Mouse (Mus musculus) adrenal gland, postnatal 25 days (tissue): ENCODE measurements at regions not wholly inside any gene's neighbourhood (a gene's known extent, or its start where the extent isn't known, plus 50 kb on each side); places are given as distances from the start of the nearest gene placed in this dataset.
A peak's percentile ranks its signal among the peaks of the same experiment; 100 is the strongest.

ENCODE experiments used
- DNase-seq: peaks from one replicate; pipeline ENCODE4 v3.0.0; 2021; ENCODE audit warnings: mixed read lengths

DNA sequence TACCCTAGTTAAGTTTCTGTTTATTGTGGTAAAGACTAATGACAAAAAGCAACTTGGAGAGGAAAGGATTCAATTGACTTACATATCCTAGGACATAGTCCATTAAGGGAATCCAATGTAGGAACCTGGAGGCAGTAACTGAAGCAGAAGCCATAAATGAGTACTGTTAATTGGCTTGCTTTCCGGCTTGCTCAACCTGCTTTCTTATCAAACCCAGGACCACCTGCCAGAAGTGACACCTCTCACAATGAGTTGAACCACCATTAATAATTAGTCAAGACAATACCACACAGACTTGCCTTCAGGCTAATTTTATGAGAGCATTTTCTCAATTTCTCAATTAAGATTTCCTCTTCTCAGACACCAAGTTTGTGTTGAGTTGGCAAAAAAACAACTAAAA lies 148.8 kb downstream of the Ccser2 start:
- no peak for DNase-seq

DNA sequence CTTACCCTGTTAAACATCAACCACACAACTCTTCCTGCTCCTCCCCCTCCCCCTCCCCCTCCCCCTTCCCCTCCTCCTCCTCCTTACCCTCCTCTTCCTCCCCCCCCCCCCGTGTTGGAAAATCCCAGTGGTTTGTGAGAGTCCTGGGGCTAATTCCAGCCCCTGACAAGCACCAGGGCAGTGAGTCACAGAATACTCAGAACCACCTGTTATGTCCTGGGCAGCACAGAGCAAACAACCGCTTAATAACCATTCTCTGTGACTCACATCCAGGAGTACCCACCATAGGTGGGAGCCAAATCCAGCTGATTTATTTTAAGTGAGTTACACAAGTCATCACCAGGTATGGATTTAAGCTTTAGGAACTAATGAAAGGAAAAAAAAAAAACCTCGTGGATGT lies 166.2 kb downstream of the Ccser2 start:
- no peak for DNase-seq

DNA sequence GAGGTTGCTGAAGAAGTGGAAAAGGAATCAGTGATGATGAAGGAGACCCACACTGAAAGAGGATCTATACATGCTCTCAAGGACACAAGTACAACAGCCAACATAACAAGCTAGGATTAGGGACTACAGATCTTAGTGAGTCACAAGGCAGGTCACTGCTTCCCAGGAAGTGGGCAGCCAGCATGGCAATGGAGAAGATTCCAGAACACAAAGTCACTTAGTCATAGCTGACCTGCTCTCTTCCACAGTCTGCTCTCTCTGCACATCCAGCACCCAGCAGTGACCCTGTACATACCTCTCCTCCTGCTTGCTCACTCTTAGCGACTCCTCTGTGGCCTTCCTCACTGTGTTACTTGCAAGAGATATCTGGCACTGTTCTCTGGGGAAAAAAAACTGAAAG lies 168.8 kb downstream of the Ccser2 start:
- no peak for DNase-seq

DNA sequence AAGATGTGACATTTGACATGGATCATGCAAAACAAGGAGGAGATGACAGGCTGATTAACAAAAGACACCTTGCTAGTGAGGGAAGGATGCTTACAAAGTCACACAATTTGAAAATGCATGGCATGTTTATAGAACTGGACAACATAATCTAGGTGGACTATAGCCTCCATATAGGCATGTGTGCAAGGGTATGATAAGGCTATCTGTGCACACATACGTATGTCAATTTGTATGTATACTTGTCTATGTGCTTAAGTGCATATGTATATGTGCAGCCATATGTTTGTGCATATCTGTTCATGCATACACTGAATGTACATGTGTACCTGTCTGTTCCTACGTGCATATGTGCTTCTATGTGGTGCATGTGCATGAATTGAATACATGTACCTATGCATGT lies 186.7 kb downstream of the Ccser2 start:
- DNase-seq = no peak

DNA sequence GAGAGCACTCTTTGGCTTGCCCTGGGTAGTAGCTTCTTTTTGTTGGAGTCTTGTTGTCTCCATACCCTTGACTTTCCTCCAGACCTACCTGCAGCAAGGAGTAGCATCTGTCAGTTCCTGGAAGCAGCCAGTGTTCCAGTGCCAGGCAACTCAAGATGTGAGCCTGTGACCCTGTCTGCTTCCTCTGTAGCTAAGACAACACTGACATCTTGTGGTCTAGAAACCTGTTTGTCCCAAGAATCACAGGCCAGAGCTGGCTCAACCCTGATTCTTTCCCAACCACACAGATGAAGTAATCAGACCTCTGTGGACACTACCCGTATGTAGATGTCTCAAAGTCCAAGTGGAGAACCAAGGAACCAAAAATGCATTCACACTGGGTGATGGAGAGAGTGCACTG lies 189.6 kb downstream of the Ccser2 start:
- DNase-seq = no peak

DNA sequence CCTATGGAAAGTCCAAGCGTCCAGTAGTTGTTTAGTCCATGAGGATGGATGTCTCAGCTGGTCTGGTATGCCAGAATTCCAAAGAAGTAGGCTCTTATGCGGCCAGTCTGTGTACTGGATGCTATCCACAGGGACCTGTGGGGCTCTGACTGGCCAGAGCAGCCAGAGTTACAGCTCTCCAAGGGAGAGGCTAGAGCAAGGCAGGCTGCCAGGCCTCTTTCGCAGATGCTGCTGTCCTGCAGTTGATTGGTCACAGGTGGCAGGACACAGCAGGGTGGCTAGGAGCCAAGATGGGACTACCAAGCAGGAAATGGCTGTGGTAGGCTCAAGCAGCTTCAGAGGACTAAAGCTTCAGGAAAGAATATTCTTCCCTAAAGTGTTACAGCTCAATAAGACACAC lies 194.2 kb downstream of the Ccser2 start:
- DNase-seq = no peak

DNA sequence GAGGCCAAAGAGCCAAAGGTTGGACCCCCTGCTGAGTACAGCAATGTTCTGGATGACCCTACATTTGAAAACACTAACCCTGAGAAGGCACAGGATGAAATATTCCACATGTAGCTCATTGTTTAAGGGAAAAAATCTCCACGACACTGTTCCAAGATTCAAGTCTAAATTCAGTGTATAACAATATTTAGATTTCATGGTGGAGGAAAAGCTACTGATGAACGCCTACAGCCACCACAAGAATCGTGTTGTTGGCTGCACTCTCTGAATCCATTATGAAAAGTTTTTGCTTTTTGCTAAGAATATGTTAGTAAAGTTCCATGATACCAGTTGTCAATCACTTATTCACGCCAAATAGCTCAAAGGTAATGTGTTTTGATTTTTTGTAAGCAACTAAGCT lies 204.2 kb downstream of the Ccser2 start:
- DNase-seq = no peak

DNA sequence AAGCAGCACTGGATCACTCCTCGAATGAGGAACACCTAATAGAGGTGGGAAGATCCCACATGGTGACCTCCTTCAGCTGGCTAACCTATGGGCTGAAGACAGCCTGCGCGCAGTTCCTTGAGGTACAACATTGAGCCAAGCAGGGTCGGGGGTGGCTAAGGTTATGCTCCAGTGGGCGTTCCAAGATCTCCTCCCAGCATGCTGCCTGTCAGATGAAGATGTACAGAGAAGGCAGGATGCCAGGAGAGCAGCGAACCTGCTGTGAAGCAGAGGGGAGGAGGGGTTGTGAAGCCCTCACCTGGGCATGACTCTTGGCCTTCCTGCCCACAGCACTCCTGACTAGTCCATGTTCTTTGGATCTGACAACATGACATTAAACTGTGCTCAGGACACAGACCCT lies 212.5 kb downstream of the Ccser2 start:
- DNase-seq = no peak

DNA sequence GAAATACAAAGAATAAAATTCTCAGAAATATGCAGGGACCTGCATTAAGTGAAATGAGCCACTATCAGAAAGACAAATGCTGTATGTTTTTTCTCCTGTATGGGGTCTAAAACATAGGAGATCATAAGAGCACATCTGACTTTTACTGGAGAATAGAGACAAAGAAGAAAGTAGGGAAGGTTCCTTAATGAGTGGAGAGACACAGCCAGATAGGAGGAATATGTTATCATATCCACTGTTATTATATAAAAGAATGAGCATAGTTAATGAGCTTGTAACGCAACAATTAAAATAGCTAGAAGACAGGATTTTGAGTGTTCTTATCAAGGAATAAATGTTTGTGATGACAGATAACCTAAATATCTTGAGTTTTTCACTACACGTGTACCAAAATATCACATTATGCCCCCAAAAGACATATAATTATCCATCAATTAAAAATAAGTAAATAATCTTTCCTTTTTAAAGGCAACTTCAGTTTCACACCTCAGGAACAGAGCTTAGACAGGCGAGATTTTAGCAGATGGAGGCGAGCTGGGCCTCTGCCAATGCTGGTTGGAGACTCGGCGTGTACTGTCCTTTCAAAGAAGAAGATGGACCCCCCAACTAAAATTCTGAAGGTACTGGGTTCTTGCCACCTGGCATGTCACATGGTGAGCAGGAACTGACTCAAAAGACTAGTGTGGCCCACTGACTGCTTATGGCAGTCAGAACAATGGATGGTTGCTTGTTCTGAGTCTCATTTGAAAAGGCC lies 220.3 kb downstream of the Ccser2 start:
- no peak for DNase-seq

DNA sequence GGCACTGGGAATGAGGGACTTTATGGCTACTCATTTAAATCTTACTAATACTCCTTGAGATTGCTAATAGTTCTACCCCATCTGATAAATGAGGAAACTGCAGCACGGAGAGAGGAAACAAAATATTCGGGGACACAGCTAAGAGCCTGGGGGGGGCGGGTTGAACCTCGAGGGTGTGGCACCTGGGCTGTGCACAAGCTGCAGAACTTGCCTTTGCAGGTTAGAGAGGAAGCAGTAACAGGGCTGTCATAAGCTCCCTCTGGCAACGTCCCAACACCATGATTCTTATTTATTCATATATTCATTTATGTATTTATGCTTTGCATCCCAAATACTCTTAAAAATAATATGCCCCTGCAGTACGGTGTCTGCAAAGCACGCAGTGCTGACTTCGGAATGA lies 237.5 kb downstream of the Ccser2 start:
- no peak for DNase-seq

DNA sequence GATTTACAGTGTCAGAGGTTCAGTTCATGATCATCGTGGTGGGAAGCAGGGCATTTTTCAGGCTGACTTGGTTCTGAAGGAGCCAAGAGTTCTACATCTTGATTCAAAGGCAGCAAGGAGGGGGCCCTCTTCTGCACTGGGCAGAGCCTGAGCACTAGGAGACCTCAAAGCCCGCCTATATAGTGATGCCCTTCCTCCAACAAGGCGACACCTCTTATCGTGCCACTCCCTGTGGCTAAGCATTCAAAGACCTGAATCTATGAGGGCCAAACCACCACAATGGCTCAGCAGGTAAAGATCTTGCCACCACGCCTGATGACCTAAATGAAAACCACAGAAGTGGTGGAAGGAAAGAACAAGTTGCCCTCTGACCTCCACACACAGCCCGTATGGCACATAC lies 242.5 kb downstream of the Ccser2 start:
- no peak for DNase-seq

DNA sequence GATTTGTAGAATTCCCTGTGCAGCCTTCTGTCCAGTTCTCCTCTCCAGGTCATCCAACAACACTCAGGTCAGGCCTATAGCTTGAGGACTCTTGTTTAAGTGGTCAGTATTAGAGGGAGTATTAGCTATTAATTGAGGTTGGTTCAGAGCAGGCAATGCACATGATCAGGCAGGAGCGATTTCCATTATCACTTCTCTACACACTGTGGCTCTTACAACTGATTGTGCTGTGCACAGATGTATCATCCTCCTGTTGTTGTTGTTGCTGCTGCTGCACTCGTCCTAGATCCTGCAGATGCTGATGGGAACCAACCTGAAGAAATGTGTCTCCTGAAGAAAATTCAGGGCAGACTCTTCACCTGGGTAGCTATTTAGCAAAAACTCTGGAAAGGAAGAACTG lies 252.9 kb downstream of the Ccser2 start:
- no peak for DNase-seq

DNA sequence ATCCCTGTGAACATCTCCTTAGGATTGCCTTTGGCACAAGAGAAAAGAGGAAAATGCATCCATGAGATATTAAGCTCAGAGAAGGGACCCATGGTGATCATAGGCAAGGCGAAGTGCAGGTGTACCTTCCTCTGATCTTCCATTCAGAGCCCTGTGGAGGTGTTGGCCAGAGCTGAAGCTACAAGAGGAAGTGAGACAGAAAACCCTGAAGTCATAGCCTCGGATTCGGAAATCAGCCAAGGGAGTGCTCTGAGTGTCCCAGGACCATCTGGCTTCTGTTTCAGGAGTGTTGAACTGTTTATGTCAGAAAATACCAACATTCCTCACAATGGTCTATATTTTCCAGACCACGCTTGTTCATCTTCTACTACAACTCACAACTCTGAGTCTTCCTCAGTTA lies 271.6 kb downstream of the Ccser2 start:
- DNase-seq = no peak

DNA sequence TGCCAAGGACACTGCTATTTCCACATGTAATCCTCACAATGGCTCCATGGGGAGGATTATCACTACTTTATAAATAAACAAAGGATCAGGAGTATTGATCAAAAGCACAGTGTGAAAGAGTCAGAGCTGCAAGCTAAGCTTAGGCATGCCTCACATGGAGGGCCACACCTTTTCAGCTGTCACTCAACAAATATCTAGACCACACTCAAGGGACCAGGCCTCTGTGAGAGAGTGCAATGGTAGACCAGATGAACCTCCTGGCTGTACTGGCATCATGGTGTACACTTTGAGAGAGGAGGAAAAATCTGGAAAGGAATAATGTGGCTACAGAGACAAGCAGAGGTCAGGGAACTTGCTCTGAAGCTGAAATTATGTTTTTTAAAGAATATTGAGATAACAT lies 276.6 kb downstream of the Ccser2 start:
- DNase-seq = no peak

DNA sequence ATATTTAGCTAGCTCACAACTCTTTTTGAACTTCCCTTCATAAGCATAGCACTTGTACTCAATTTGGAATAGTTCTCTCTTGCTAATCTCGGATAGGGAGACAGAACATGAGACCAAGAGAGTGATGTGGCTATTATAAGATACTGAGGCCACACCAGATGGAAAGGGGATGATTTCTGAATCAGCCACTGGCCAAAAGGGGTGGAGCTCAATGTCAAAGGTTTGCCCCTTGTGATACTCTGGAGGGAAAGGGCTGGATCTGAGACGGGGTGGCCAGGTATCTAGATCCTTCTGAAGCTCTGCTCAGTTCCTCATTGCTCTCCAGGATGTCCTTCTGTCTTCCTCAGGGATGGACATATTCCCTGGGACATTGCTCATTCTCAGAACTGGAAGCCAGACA lies 277.6 kb downstream of the Ccser2 start:
- no peak for DNase-seq

DNA sequence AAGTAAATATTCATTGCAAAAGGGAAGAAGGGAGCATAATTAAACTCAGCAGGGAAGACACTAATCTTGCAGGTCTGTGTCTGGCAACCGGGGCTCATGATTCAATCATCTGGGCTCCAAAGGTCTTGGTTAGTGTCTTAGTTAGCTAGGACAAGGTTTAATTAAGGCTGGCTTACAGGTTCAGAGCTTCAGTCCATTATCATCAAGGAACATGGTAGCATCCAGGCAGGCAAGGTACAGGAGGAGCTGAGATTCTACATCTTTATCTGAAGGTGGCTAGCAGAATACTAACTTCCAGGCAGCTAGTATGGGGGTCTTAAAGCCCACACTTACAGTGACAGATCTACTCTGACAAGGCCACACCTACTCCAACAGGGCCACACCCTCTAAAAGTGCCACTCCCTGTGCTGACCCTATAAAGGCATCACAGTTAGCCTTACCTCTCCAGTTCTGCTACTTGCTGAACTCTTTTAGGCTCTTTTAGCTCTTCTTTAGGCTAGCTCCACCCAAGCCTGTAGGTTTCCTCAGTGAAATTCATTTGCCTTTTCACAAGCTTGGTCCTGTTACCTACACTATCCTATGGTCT lies 309.8 kb downstream of the Ccser2 start:
- no peak for DNase-seq

DNA sequence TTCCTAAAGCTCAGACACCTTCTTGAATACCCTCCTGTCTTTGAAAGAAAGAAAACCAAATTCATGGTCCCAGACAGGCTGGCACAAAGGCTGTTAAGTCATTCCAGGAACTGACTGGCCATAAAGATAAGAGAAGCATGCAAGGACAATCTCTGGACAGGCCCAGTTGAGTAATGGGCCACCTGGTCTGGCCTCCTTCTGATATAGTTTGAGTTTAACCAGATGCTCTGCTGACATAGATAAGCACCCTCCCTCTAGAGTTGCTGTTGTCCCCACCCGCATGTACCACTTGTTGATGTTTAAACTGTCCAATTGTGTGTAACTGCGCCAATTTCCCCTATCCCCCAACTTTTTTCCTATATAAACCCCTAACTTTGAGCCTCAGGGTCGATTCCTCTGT lies 310.4 kb downstream of the Ccser2 start:
- no peak for DNase-seq

DNA sequence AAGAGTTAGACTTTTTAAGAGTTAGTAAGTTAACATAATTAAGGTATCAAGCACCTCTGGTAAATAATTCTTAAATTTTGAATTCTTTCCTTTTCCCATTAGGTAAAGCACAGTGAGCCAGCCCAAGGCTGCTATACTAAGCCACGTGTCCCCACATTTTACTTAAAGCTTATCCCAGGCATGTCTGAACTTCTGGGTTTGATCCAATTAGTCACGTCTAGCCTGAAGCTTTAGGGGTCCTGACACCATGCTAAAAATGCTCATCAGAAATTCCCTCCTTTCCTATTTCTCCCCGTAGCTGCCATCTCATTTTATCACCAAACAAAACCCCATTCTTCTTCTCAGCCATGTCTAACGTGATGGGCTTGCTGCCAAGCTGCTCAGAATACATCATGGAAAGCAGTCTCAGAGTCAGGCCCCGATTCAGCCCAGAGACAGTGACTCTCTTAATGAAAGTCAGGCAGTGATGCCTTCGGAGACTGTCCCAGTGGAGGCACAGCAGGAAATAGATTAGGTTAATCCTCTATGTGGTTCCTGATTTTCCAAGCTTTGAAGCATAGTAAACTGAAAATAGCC lies 315.5 kb downstream of the Ccser2 start:
- peak; percentile 1 for DNase-seq

DNA sequence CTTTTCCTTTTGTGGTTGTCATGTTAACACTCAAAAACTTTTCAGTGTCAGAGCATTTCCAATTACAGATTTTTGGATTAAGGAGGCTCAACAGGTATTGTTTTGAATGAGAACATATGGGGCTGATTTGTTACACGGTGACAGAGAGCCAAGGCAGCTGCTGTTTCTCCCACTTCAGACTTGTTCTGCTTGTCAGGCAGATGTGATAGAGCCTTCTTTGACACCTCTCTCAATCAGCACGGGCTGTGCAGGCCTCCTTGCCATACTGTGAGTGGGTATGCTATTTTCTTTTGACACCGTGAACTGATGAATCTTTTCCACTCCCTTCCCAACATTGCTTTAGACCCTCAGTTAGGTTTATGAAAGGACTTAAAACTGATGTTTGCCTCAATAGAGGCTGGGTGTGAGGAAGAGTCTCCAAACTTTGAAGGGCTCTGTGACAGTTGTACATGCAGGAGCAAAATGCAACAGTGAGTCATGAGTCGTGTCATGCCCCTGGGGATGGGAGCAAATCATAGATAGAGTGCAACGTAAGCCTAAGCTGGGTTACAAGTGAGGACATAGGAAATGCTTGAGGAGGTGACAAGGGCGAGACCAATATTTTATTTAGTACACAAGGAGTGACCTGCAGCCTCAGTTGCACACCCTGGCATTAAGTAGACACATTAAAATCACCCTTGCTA lies 317.4 kb downstream of the Ccser2 start:
- DNase-seq = no peak

DNA sequence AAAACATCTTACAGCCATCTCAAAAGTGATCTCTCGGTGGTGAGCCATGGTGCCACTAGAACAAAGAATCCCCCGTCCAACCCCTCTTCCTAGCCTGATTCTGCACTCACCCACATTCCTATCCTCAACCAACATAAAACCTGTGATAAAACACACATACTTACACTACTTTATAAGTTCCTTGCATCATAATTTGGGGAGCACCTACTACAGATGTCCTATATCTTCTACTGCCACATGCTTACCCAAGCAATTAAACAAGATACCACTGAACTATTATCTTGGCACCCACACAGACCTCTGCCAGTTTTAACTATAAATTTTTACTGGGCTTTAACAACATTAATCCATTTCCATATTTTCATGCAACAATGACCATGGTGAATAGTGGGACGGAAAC lies 321.9 kb downstream of the Ccser2 start:
- DNase-seq = no peak

DNA sequence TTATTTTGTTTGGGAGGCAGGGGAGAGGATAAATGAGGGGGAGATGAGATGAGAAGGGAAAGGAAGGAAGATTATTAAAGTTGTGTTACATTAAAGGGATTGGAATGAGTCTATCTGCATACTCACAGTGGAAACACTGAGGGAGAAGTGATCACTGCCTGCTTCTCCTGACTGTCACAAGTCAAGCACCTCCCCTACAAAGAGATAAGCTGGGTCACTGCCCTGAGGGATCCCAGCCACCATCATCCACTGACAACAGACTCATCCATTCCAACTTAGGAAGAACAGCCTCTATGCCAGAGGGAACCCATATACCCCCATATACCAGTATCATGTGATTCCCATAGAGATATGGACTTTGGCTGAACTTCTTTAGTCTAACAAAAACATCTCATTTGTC lies 322.3 kb downstream of the Ccser2 start:
- DNase-seq = no peak

DNA sequence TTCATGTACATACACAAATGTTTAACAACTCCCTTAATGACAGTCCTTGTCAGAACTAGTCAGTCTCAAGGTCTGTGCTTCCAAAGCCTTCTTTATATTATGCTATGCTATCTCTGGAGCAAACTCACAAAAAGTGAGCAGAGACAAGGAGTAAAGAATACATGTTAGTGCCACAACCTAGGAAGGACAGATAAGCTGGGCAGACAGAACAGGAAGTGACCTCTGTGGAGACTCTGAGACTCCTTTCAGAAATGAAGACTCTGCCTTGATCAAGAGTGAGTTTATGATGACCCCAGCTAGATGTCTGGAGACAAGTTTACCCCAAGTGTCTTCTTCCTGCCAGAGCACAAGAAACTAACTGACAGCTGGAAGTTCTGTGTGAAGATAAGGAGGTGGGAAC lies 343.8 kb downstream of the Ccser2 start:
- no peak for DNase-seq

DNA sequence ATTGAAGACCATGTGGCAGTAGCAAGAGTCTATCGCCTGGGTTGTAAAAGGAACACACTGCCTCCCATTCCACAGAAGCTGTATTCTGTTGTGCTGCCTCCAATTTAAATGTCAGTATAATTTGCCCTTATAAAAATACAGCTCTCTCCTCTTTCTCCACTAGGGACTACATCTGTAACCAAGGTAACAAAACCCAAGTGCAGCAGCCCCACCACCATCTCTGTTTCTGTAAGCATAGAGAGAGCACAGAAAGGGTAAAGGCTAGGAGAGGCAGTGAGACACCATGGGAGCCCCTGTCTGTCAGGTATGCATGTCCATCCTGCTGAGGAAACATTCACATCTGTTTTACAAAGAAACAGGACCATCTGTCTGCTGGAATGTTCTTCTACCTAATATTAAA lies 344.4 kb downstream of the Ccser2 start:
- no peak for DNase-seq

DNA sequence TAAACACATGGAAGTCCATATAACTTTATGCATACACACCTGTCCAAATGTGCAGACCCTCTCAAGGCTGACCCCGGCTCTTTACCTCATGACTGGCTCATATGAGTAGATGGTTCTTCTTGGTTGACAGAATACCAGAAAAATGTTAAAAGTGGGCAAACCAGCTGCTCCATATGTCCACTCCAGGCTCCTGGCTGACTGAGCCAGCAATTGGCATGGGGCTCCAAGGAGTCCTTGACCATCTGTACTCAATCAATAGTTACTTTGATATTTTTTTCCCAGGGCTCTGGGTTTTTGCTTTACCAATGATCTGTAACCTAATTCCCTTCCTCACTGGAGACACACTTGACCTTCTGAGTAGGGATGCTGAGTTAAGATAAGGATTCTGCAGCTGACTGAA lies 345.5 kb downstream of the Ccser2 start:
- DNase-seq = no peak
